Mouse (Mus musculus) G1E-ER4 (cell line): ENCODE measurements around the gene Hist1h4d. TPM values are rescaled to one million over a fixed set of nuclear protein-coding genes. Genes with fewer than 3 reads are reported as not detected.
A peak's percentile ranks its signal among the peaks of the same experiment; 100 is the strongest.

Experiments
- GATA1 ChIP-seq: IDR thresholded peaks from one replicate; pipeline ENCODE4 v1.8.0; 2012; ENCODE audit warnings: low read length, inconsistent platforms
- polyA plus RNA-seq: library from polyadenylated mRNA; stranded (reverse); fragments of >175 nt; gene quantifications from 2 replicates; pipeline ENCODE4 v1.2.3, GENCODE M21; 2012

The Hist1h4d gene
- polyA plus RNA-seq, 1 experiment = 22.9 TPM

GRCm38 (mm10) chr13:23592614-23593013 lies 11.2 kb downstream of the Hist1h4d start:
- no peak for TF ChIP-seq GATA1

- TF ChIP-seq GATA1 = no peak
These were observed 11.8 kb downstream of the Hist1h4d start for GRCm38 (mm10) chr13:23593051-23593770.

- no peak for TF ChIP-seq GATA1
These were observed 13.8 kb downstream of the Hist1h4d start for GRCm38 (mm10) chr13:23595185-23595584.

GRCm38 (mm10) chr13:23595622-23596372 lies 14.4 kb downstream of the Hist1h4d start:
- TF ChIP-seq GATA1 = peak; percentile 32

- no peak for TF ChIP-seq GATA1
These were observed 16.6 kb downstream of the Hist1h4d start for GRCm38 (mm10) chr13:23597957-23598356.

GRCm38 (mm10) chr13:23603182-23603699 lies 21.8 kb downstream of the Hist1h4d start:
- TF ChIP-seq GATA1 = no peak

- TF ChIP-seq GATA1 = no peak
These were observed 23.1 kb downstream of the Hist1h4d start for GRCm38 (mm10) chr13:23604452-23604851.

- TF ChIP-seq GATA1 = no peak
These were observed 23.7 kb downstream of the Hist1h4d start for GRCm38 (mm10) chr13:23605052-23605451.

- TF ChIP-seq GATA1 = peak; percentile 24
These were observed 27.8 kb downstream of the Hist1h4d start for GRCm38 (mm10) chr13:23609209-23609608.

- TF ChIP-seq GATA1 = no peak
These were observed 28.4 kb downstream of the Hist1h4d start for GRCm38 (mm10) chr13:23609844-23610243.

- no peak for TF ChIP-seq GATA1
These were observed 29.0 kb downstream of the Hist1h4d start for GRCm38 (mm10) chr13:23610393-23610792.

GRCm38 (mm10) chr13:23611638-23612037 lies 30.2 kb downstream of the Hist1h4d start:
- no peak for TF ChIP-seq GATA1

- TF ChIP-seq GATA1 = no peak
These were observed 38.8 kb downstream of the Hist1h4d start for GRCm38 (mm10) chr13:23620056-23620732.

- peak; percentile 76 for TF ChIP-seq GATA1
These were observed 39.5 kb downstream of the Hist1h4d start, which contains the start of gene Hist1h2be for GRCm38 (mm10) chr13:23620733-23621531. TSS of gene Hist1h2be (minus strand) at chr13:23621124.
